Mouse (Mus musculus) C2C12 (cell line): ENCODE measurements around the gene Gzf1. TPM values are rescaled to one million over a fixed set of nuclear protein-coding genes. Genes with fewer than 3 reads are reported as not detected.
A peak's percentile ranks its signal among the peaks of the same experiment; 100 is the strongest.

Experiments
- H3K27me3 ChIP-seq: one replicate; pipeline ENCODE4 v1.6.1; 2011; ENCODE audit not compliant: control insufficient read depth, insufficient read depth, insufficient read length
- H3K36me3 ChIP-seq: one replicate; pipeline ENCODE4 v1.6.1; 2011; ENCODE audit not compliant: control insufficient read depth, insufficient read depth
- H3K4me3 ChIP-seq: one replicate; pipeline ENCODE4 v1.5.1; 2011; ENCODE audit warnings: mild to moderate bottlenecking, control low read depth; ENCODE audit not compliant: poor library complexity, insufficient read depth, severe bottlenecking
- H3K79me2 ChIP-seq: one replicate; pipeline ENCODE4 v1.6.1; 2011; ENCODE audit not compliant: control insufficient read depth, insufficient read depth
- H3K79me3 ChIP-seq: one replicate; pipeline ENCODE4 v1.6.1; 2011; ENCODE audit warnings: low read depth, control low read depth
- H3ac ChIP-seq: one replicate; pipeline ENCODE3; 2011; ENCODE audit warnings: low read depth; ENCODE audit not compliant: control insufficient read depth, insufficient read length
- CEBPB ChIP-seq: IDR thresholded peaks from one replicate; pipeline ENCODE4 v1.6.1; 2011; ENCODE audit warnings: low read depth, mild to moderate bottlenecking, control low read depth, moderate library complexity
- CTCF ChIP-seq: IDR thresholded peaks from one replicate; pipeline ENCODE4 v1.5.1; 2011; ENCODE audit not compliant: control insufficient read depth, insufficient read depth, insufficient read length
- FOSL1 ChIP-seq: IDR thresholded peaks from one replicate; pipeline ENCODE4 v1.8.0; 2011; ENCODE audit warnings: mild to moderate bottlenecking, low read length; ENCODE audit not compliant: poor library complexity, insufficient read depth, severe bottlenecking
- MAX ChIP-seq: IDR thresholded peaks from one replicate; pipeline ENCODE4 v1.6.1; 2011; ENCODE audit warnings: mild to moderate bottlenecking, control low read depth
- MYOD1 ChIP-seq: IDR thresholded peaks from one replicate; pipeline ENCODE4 v1.6.1; 2011; ENCODE audit warnings: low read depth; ENCODE audit not compliant: control insufficient read depth, insufficient read length
- MYOG ChIP-seq: IDR thresholded peaks from one replicate; pipeline ENCODE4 v1.6.1; 2011; ENCODE audit not compliant: control insufficient read depth, insufficient read length; ENCODE audit errors: extremely low read depth
- USF1 ChIP-seq: IDR thresholded peaks from one replicate; pipeline ENCODE4 v1.6.1; 2011; ENCODE audit warnings: low read depth, mild to moderate bottlenecking, control low read depth, moderate library complexity
- polyA plus RNA-seq: library from polyadenylated mRNA; unstranded; fragments of >200 nt; fragmentation: generic; extraction: Trizol; gene quantifications from one replicate; pipeline ENCODE4 v1.2.1, GENCODE M21; 2012; ENCODE audit warnings: missing spikeins

Gzf1 gene
- polyA plus RNA-seq, 1 experiment, result 6.9 TPM

DNA sequence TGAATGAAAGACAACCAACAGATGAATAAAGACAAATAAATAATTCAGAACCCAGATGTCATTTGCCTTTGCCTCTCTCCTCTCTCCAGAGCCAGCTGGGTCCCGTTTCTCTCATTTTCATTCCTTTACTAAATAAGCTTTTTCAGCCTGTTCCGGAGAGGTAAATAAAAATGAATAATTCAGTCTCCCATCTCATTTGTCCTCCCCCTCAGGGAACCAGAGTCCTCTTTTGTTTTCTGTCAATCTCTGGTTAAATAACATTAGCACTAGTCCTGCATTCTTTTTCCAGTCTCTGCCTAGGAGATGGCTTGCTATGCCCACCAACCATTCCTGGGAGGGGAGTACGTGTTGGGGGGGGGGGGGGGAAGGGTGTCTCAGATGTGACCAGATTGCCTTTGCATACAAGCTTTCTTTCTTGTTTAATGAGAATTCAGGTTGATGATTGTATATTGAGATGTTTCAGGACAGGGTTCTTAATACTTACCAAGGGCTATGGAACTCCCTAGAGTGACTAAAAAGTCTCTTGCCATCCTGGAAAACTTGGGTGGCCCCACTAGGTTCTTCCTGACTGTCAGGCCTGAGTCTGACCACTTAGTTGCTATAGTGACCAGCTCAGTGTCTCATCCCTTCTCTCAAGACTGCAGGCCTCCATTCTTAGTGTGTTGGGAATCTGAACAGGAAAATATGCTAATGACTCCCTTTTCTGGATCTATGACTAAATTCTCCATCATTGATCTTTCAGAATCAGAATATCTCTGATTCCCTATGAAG lies 30.1 kb upstream of the Gzf1 start:
- H3K27me3 ChIP-seq, result no peaks in the 10 kb centered on the region
- no peaks in the 10 kb centered on the region for H3K79me2 ChIP-seq
- no peaks in the 10 kb centered on the region for H3K79me3 ChIP-seq
- no peak overlapping the region for H3ac ChIP-seq
- TF ChIP-seq CEBPB, result no peak
- TF ChIP-seq MYOD1, result no peak
- no peak for TF ChIP-seq CTCF
- no peak for TF ChIP-seq FOSL1
- TF ChIP-seq MYOG, result no peak
- no peak for TF ChIP-seq USF1
- TF ChIP-seq MAX, result no peak
- H3K36me3 ChIP-seq, result no peaks in the 10 kb centered on the region
- no peak overlapping the region for H3K4me3 ChIP-seq

DNA sequence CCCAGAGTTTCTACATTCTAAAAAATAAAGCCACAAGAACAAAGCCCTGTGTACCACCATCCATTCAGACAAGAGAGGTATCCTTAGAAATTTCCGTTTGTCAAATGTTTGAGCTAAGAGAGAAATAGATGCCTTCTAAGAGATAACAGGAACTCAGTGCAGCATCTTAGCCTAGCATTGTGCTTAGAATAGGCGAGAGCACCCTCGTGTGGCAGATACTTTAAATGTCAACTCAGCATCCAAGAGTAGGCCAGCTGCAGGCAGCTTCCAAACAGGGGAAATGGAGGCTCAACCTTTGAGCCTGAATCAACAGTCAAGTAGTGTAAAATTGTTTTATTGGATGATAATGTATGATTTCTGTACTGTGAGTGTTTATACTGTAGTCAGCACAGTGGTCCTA lies 25.9 kb upstream of the Gzf1 start:
- TF ChIP-seq FOSL1, result no peak
- peak; percentile 25 for TF ChIP-seq CTCF
- Histone ChIP-seq H3K79me2 (no peaks in the 10 kb centered on the region), H3K4me3 (no peak overlapping the region), H3K36me3 (no peaks in the 10 kb centered on the region), H3K27me3 (peaks cover 4% of the 10 kb centered on the region), H3ac (no peak overlapping the region), H3K79me3 (no peaks in the 10 kb centered on the region)

DNA sequence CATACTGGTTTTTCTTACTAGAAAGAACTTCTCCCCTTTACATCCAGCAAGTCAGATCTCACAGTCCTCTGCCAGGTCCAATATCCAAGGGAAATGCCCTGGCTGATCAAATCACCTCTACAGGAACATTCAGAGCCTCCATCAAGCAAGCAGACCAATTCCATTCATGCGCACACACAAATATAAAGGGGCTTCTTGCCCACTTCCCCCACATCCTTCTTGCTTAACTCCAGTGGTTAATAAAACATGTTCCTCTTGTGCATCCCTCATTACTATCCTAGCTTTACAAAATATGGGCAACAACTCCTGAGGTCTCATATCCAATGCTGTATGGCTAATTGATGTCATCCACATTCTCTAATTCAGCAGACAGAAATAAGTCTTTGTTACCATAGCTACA lies 17.4 kb upstream of the Gzf1 start:
- Histone ChIP-seq H3K79me3 (no peaks in the 10 kb centered on the region), H3K27me3 (peaks cover 12% of the 10 kb centered on the region), H3K79me2 (no peaks in the 10 kb centered on the region), H3K4me3 (no peak overlapping the region), H3ac (no peak overlapping the region), H3K36me3 (no peaks in the 10 kb centered on the region)
- TF ChIP-seq FOSL1, result no peak
- TF ChIP-seq MYOG, result no peak
- TF ChIP-seq USF1, result no peak
- no peak for TF ChIP-seq CTCF
- TF ChIP-seq MYOD1, result no peak
- no peak for TF ChIP-seq CEBPB

DNA sequence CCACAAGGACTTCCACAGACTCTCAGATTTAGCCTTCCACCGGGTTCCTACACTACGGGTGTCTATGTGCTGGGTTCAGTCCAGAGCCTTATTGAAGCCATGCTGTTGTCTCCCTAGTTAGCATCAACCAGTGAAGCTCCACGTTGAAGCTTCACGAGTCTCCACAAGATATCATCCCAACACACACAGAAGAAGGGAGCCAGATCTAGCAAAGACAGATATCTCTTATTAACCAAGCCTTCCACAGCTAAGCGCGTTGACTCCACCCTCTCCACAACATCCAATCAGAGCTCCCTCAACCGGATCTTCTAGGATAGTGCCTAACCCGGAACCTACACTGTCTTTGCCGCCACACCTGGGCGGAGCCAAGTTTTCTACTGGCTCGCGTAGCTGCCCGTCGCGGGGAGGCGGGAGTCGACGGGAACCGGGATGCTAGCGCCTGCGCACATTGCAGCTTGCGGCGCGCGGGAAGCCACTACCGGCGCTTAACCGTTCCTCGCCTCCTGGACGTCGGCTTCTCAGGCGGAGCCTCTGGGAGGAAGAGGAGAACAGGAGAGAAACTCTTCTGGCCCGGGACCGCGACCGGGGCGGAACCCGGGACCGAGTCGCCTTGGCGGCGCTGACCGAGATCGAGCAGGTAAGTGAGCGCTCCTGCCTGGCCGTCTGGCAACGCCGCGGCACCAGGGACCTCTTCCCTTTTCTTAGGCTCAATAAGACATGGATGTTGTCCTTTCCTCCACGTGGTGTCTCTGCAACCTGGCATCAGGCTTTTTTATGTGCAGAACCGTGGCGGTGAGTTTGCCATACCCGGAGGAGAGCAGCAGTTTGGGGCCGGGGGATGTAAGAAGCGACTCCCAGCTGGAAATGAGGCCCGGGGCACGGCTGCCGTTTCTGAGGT lies 8.4 kb upstream of the Gzf1 start, which contains the start of gene Nxt1:
Nxt1 (plus strand) TSS at position 403 of the 898 bp plus-strand sequence.
- TF ChIP-seq MAX (peak; percentile 38), MYOG (no peak)
- peak within 1 kb of the TSS; percentile 95 for H3ac ChIP-seq
- H3K79me2 ChIP-seq, result peaks cover 50% of the 10 kb centered on the region
- peaks cover 33% of the 10 kb centered on the region for H3K36me3 ChIP-seq
- H3K27me3 ChIP-seq, result no peaks in the 10 kb centered on the region
- H3K79me3 ChIP-seq, result peaks cover 32% of the 10 kb centered on the region
- peak within 1 kb of the TSS; percentile 83 for H3K4me3 ChIP-seq

- peaks cover 41% of the 10 kb centered on the region for H3K79me3 ChIP-seq
- peaks cover 33% of the 10 kb centered on the region for H3K36me3 ChIP-seq
- H3K27me3 ChIP-seq, result no peaks in the 10 kb centered on the region
- no peak overlapping the region for H3K4me3 ChIP-seq
- H3K79me2 ChIP-seq, result peaks cover 70% of the 10 kb centered on the region
- TF ChIP-seq MAX, result no peak
- no peak for TF ChIP-seq CEBPB
- no peak for TF ChIP-seq MYOD1
- TF ChIP-seq CTCF, result no peak
- no peak for TF ChIP-seq MYOG
- no peak for TF ChIP-seq FOSL1
- no peak for TF ChIP-seq USF1
- no peak overlapping the region for H3ac ChIP-seq
These were observed 3.0 kb upstream of the Gzf1 start for GRCm38 (mm10) chr2:148677801-148678200.

DNA sequence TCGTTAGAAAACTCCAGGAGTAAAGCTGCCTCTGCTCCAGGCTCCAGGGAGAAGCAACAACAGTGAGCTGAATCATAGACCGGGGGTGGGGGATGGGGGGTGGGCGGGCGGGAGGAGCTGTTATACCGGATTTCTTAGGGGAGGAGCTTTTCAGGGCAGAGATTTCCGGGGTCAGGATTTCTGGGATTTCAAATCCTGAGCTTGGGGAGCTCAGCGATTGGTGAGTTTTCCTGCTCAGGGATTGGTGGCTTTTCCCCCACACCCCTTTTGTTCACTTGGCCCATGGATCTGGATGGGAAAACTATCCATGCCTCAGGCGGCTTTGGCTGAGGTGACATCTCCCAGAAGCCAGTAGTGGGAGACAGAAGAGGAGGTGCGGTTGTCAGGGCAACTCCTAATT lies 1.5 kb upstream of the Gzf1 start:
- no peak overlapping the region for H3ac ChIP-seq
- peaks cover 27% of the 10 kb centered on the region for H3K79me3 ChIP-seq
- H3K4me3 ChIP-seq, result no peak overlapping the region
- H3K27me3 ChIP-seq, result no peaks in the 10 kb centered on the region
- H3K79me2 ChIP-seq, result peaks cover 70% of the 10 kb centered on the region
- TF ChIP-seq MAX (no peak), MYOG (no peak), CTCF (no peak), MYOD1 (no peak), FOSL1 (no peak), CEBPB (no peak), USF1 (no peak)
- H3K36me3 ChIP-seq, result peaks cover 39% of the 10 kb centered on the region
